Mouse (Mus musculus): ENCODE results near the gene Icam1.

Icam1 gene

DNA sequence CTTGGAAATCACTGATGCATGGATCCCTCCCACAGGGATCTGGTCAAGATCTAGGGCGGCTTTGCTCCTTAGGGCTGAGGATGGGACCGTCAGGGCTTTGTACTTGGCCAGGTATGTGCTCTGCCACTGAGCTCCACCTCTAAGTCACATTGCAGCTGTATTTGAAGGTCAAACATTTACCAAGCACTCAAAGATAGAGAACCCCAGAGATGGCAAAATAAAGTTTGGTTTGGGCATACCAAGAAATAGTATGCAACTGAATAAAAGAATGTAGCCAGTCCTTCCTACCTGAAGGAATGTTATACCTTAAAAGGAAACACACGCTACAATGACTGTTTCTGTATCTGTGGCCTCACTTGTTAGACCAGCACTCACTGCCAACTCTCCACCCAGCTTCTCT is 5.6 kb downstream of the Icam1 start:
- in situ Hi-C loops (cut with MboI, MseI) = no loop called here

DNA sequence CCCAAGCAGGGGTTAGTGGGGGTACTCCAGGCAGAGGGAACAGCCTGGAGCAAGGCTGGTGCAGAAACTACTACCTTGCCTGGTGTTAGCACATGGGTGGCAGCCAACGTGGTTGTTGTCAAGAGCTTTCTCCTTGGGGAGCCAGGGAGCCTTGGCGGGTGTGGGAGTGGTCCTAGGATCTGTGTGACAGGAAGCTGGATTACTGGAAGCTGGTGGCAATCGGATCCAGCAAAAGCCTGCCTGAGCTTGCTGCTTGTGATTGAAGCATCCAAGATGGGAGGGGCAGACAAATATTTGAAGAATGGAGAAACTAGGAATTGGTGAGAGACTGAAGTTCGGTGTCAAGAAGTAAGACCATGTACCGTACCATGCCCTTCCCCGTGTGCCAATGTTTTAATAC is 6.5 kb downstream of the Icam1 start:
- in situ Hi-C loops (cut with MboI, MseI) = no loop called here

DNA sequence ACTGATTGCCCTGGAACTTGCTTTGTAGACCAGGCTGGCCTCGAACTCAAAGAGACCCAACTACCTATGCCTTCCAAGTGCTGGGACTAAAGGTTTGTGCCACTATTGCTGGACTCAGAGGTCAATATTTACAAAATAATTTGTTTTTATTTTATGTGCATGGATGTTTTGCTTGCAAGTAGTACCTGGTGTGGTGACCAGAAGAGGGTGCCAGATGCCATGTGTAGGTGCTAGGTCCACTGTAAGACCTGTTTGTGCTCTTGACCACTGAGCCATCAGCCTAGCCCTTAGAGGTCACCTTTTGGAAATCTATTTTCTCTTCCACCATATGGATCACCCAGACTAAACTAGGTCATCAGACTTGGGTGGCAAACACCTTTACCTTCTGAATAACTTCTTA is 6.9 kb downstream of the Icam1 start:
- in situ Hi-C loops (cut with MboI, MseI) = no loop called here

DNA sequence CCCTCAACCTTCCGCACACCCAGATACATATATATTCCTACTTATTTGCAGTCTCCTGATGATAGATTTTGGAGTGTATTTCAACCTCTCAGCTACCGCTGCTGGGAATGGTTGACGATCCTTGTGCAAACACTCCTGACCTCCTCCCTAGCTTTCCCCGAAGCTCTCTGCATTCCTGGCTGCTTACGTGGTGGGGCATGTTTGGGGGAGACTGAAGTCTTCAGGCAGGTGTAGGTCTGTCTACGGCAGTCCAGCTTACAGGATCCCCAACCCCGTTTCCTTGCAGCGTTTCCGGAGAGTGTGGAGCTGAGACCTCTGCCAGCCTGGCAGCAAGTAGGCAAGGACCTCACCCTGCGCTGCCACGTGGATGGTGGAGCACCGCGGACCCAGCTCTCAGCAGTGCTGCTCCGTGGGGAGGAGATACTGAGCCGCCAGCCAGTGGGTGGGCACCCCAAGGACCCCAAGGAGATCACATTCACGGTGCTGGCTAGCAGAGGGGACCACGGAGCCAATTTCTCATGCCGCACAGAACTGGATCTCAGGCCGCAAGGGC is 9.5 kb downstream of the Icam1 start:
- in situ Hi-C loops (cut with MboI, MseI) = no loop called here

DNA sequence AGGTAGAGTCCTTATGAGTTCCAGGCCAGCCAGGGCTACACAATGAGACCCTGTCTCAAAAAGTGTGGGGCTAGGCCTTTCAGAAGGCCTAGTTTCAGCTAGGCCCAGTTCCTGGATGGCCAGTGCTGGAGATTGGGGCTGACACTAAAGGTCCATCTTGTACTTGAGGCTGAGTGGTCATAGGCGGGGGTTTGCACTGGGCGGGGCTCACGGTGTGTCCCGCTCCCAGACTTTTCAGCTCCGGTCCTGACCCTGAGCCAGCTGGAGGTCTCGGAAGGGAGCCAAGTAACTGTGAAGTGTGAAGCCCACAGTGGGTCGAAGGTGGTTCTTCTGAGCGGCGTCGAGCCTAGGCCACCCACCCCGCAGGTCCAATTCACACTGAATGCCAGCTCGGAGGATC is 11.1 kb downstream of the Icam1 start:
- in situ Hi-C loops (cut with MboI, MseI) = no loop called here

DNA sequence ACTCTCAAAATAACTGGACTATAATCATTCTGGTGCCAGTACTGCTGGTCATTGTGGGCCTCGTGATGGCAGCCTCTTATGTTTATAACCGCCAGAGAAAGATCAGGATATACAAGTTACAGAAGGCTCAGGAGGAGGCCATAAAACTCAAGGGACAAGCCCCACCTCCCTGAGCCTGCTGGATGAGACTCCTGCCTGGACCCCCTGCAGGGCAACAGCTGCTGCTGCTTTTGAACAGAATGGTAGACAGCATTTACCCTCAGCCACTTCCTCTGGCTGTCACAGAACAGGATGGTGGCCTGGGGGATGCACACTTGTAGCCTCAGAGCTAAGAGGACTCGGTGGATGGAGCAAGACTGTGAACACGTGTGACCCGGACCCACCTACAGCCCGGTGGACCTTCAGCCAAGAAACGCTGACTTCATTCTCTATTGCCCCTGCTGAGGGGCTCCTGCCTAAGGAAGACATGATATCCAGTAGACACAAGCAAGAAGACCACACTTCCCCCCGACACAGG is 12.0 kb downstream of the Icam1 start:
- in situ Hi-C loops (cut with MboI, MseI) = no loop called here

DNA sequence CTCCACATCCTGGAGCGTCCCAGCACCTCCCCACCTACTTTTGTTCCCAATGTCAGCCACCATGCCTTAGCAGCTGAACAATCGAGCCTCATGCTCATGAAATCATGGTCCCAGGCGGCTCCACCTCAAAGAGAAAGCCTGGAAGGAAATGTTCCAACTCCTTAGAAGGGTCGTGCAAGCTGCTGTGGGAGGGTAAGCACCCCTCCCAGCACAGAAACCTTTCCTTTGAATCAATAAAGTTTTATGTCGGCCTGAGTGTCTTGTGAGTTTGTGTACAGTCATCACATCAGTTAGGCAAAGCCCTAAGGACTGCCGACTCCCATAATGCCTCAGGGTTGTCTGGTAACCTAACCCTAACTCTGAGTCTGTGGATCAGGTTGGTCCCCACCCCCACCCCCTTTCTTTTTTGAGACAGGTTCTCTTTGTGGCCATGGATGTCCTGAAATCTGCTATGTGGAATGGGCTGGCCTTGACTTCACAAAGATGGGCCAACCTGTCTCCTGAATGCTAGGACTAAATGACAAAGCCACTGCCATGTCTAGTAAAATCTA is 12.8 kb downstream of the Icam1 start:
- in situ Hi-C loops (cut with MboI, MseI) = no loop called here

DNA sequence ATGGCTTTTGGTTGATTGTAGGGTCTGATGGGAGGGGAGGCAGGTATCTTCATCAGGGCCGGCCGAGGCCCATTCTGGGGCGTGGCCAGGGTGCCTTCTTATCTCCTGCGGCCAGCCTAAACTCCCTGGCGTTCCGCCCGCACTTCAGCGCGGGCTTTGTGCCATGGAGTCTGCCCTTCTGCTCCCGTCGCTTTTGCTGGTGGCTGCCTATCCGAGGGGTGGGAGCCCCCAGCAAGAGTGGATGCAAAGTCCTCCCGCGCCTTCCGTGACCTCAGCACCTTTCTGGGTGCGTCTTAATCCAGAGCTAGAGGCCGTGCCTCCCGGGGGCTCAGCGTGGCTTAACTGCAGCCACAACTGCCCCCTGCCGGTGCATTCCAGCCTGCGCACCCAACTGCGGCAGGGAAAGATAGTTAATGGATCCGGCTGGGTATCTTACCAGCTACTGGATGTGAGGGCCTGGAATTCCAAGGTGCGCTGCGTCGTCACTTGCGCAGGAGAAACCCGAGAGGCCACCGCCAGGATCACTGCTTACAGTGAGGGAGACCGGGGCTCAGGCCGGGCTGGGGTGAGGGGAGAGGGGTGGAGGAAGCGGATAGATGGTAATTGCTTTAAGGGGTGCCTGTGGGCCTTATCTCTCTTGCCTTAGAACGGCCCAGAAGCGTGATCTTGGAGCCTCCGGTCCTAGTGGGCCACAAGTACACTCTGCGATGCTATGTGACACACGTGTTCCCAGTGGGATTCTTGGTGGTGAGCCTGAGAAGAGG is 13.7 kb downstream of the Icam1 start, which contains the start of gene Icam4:
Gene Icam4, plus strand, starts transcription at position 83 of the 764 bp plus-strand sequence.
- in situ Hi-C loops (cut with MboI, MseI) = loop anchor here in 1 of 2 experiments (5.0 kb wide), 1 partner anchor 118 kb away; the partner anchor contains the start of gene Cdc37

DNA sequence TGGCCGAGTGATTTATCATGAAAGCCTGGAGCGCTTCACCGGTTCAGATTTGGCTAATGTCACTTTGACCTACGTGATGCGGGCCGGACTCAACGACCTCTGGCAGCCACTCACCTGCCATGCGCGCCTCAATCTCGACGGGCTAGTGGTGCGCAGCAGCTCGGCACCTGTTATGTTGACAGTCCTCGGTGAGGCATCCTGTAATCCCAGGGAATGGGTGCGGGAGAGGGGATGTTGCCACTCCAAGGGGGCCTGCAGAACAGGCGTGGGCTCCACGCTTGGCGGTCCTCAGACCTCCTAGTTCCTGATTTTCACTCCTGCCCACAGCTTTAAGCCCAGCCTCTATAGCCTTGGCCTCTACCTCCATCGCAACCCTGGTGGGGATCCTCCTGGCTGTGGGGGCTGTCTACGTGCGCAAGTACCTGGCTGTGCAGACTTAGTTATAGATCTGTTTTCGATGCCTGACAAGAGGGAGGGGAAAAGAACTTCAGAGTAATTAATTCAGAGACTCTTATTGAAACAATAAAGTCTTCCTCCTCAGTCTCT is 14.3 kb downstream of the Icam1 start:
- in situ Hi-C loops (cut with MboI, MseI) = loop anchor here in 1 of 2 experiments (5.0 kb wide), 1 partner anchor 117 kb away; the partner anchor contains the start of gene Cdc37

DNA sequence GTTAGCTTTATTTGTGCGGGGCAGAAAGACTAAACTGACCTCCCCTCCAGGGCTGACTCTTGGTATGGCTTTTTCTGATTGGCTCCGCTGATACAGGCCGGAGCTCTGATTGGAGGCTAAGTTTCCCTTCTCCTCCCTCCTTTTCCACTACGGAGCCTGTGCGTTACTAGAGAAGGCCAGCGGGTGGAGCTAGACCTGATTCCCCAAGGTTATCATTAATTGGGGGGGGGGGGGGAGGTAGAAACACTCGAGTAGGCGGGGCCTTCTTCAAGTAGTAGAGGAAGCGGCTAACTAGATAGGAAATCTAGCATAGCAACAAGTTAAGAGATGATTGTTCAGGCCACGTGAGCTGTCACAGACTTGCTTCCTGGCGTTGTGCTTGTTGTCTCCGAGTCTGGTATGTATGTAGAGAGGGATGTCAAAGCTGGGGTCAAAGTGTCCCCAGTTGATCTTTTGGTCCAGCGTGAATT is 15.0 kb downstream of the Icam1 start:
- in situ Hi-C loops (cut with MboI, MseI) = loop anchor here in 1 of 2 experiments (5.0 kb wide), 1 partner anchor 116 kb away; the partner anchor contains the start of gene Cdc37

DNA sequence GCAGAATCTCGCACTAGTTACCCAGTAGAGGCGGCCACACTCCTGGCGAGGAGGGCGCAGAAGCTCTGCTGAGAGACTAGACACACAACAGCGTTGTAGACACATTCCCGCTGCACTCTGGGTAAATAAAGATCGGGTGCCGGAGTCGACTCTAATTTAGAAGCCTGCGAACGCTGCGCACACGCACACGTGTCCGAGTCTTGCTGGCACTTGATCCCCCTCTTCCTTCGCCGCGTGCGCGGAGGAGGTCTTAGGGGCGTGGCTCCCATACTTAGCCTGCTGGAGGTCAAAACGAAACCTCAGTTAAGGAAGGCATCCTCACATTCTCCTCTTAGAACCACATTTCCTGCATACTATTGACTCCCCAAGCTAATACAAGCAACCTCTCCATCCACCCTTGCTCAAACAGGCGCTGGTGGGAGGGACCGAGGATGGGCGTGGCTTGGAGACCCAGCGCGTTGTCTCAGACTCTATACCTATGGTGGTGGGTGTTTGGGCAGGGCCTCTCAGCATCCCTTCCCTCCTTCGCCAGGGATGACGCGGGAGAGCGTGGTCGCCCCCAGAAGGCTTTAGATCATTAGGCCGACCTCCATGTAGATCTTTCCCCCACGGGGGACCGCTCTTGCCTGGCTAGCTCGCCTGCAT is 15.6 kb downstream of the Icam1 start:
- in situ Hi-C loops (cut with MboI, MseI) = loop anchor here in 1 of 2 experiments (5.0 kb wide), 1 partner anchor 116 kb away; the partner anchor contains the start of gene Cdc37

DNA sequence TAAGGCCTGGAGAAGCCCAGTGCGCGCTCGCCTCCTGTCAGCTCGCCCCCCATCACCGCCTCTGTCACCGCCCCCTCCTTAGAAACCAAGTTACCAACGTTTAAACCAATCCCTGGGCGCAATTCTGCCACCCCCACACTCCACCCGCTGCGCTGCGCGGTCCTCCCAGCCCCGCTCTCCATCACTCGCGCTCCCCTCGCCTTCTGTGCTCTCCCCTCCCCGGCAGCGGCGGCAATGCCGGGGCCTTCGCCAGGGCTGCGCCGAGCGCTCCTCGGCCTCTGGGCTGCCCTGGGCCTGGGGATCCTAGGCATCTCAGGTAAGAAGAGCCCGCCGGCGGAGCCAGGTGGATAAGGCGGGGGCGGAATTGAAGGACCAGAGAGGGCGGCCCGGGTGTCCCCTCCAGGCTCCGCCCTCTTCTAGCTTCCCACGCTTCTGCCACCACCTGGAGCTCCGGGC is 16.1 kb downstream of the Icam1 start, which contains the start of gene Icam5:
Gene Icam5, plus strand, starts transcription at position 178 of the 456 bp plus-strand sequence.
- in situ Hi-C loops (cut with MboI, MseI) = loop anchor here in 1 of 2 experiments (5.0 kb wide), 1 partner anchor 115 kb away; the partner anchor contains the start of gene Cdc37

DNA sequence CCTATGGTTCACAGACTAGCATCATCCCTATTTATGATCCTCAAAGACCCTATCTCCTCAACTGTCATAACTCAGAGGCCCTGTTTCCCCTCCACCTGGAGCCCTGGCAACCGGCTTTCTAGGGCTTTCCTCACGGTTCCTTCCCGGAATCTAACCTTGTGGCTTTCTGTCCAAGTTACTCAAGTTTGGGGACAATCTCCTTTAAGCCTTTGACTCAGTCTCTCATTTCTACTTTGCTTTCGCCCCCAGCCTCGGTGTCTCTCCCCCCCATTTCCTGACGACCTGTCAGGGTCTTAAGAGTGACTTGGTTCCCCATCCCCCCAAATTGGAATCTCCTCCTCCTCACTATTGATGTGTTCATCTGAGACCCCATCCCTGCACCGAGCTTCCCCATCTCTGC is 16.7 kb downstream of the Icam1 start:
- in situ Hi-C loops (cut with MboI, MseI) = loop anchor here in 1 of 2 experiments (5.0 kb wide), 1 partner anchor 115 kb away; the partner anchor contains the start of gene Cdc37

DNA sequence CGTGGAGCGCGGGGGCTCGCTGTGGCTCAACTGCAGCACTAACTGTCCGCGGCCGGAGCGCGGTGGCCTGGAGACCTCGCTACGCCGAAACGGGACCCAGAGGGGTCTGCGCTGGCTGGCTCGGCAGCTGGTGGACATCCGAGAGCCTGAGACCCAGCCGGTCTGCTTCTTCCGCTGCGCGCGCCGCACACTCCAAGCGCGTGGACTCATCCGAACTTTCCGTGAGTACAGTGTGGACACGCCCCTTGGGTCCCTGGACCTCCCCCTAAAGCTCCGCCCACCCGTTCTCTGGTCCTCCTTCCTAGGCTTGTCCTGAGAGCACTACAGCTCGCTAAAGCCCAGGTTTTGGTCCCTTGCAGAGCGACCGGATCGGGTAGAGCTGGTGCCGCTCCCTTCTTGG is 17.4 kb downstream of the Icam1 start:
- in situ Hi-C loops (cut with MboI, MseI) = loop anchor here in 1 of 2 experiments (5.0 kb wide), 1 partner anchor 114 kb away; the partner anchor contains the start of gene Cdc37

DNA sequence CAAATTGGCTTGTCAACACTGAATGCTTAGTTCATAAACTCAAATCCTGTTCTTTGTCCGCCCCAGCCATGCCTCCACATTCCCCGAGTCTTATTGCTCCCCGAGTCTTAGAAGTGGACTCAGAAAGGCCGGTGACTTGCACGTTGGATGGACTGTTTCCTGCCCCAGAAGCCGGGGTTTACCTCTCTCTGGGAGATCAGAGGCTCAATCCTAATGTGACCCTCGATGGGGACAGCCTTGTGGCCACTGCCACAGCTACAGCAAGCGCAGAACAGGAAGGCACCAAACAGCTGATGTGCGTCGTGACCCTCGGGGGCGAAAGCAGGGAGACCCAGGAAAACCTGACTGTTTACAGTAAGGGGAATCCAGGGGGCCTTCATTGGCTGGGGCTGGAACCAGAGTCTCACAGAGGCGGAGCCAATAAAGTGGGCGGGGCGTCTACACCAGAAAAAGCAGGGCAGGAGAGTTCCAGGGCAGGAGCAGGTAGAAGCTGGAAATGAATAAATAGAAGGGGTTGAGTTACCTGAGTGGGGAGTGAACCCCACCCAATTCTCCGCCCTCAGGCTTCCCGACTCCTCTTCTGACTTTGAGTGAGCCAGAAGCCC is 18.8 kb downstream of the Icam1 start:
- in situ Hi-C loops (cut with MboI, MseI) = loop anchor here in 1 of 2 experiments (5.0 kb wide), 1 partner anchor 113 kb away; the partner anchor contains the start of gene Cdc37

DNA sequence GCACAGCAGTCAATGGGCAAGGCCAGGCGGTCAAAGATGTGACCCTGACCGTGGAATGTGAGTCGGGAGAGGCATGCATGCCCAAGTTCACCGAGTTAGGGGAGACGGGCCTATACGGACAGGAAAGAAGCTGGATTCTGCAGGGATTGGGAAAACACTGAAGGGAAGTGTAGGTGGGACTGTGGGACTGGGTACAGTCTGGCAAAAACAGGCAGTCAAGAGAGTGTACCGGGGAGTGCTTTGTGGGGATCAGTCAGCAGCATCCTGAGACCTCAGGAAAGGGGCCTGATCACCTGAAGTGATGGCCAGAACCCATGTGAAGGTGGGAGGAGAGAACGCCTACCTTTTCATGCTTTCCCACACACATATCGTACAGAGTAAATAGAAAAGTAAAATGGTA is 19.8 kb downstream of the Icam1 start:
- in situ Hi-C loops (cut with MboI, MseI) = no loop called here

DNA sequence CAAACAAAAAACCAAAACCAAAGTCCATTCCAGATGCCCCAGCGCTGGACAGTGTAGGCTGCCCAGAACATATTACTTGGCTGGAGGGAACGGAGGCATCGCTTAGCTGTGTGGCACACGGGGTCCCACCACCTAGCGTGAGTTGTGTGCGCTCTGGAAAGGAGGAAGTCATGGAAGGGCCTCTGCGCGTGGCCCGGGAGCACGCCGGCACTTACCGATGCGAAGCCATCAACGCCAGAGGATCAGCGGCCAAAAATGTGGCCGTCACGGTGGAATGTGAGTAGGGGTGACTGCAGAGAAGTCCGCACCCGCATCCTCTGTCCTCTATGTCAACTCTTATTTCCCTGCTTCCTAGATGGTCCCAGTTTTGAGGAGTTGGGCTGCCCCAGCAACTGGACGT is 20.4 kb downstream of the Icam1 start:
- in situ Hi-C loops (cut with MboI, MseI) = no loop called here

DNA sequence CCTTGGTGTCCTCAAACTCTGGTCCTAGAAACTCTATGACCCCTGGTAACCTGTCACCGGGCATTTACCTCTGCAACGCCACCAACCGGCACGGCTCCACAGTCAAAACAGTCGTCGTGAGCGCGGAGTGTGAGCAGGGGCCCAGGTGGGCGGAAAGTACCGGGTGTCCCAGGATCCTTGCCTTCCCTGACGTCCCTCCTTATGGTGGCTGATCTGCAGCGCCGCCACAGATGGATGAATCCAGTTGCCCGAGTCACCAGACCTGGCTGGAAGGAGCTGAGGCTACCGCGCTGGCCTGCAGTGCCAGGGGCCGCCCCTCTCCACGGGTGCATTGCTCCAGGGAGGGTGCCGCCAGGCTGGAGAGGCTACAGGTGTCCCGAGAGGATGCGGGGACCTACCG is 20.9 kb downstream of the Icam1 start:
- in situ Hi-C loops (cut with MboI, MseI) = no loop called here

DNA sequence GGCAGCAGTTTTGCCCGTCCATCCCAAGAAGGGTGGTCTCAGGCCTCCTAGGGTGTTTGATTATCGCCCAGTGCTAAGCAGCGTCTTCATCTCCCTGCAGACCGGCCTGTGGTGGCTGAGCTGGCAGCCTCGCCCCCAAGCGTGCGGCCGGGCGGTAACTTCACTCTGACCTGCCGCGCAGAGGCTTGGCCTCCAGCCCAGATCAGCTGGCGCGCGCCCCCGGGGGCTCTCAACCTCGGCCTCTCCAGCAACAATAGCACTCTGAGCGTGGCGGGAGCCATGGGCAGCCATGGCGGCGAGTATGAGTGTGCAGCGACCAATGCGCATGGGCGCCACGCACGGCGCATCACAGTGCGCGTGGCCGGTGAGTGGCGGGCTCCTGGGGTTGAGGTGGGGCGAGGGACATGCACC is 21.7 kb downstream of the Icam1 start:
- in situ Hi-C loops (cut with MboI, MseI) = no loop called here

DNA sequence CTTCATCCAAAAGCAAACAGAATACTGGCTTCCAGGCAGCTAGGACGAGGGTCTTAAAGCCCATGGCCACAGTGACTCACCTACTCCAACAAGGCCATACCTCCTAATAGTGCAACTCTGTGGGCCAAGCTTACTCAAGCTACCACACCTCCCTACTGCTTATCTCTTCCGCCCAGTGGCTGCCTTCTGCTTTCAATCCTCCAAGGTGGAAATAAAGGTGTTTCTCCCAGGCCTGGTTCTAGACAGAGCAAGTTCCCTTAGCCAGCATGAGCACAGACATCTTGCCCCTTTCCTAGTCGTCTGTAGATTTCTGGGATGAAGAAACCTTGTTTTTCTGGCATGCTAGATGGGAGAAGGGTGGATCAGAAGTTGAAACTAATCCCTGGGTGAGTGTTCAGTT is 24.0 kb downstream of the Icam1 start:
- in situ Hi-C loops (cut with MboI, MseI) = no loop called here
